Mouse (Mus musculus) cerebellum, adult 2 months (tissue): ENCODE measurements around the gene Plcg1. TPM values are rescaled to one million over a fixed set of nuclear protein-coding genes. Genes with fewer than 3 reads are reported as not detected.

Experiments
- DNase-seq, 2 experiments: peaks; one replicate each; pipeline ENCODE4 v3.0.0; 2021
- H3K27ac ChIP-seq: fragments of 200-500 bp; 2 replicates; pipeline ENCODE4 v1.5.1; 2012; ENCODE audit warnings: low read length, control low read depth, inconsistent platforms; ENCODE audit not compliant: insufficient read depth
- H3K27me3 ChIP-seq: fragments of 200-500 bp; 2 replicates; pipeline ENCODE4 v1.6.1; 2012; ENCODE audit warnings: inconsistent platforms, mild to moderate bottlenecking, low read length, moderate library complexity; ENCODE audit not compliant: control insufficient read depth, insufficient read depth
- H3K4me1 ChIP-seq: fragments of 200-500 bp; 2 replicates; pipeline ENCODE4 v1.6.1; 2011; ENCODE audit warnings: low read length; ENCODE audit not compliant: control insufficient read depth, insufficient read depth
- H3K4me3 ChIP-seq: fragments of 200-500 bp; replicated peaks from 2 replicates; pipeline ENCODE3; 2011; ENCODE audit warnings: mild to moderate bottlenecking, low read depth, low read length, control low read depth; ENCODE audit not compliant: insufficient read depth
- CTCF ChIP-seq: fragments of 200-500 bp; IDR thresholded peaks from 2 replicates; pipeline ENCODE4 v1.5.1; 2011; ENCODE audit warnings: low read depth, mild to moderate bottlenecking, control low read depth, low read length, moderate library complexity, borderline replicate concordance; ENCODE audit not compliant: insufficient read depth
- POLR2A ChIP-seq: fragments of 200-500 bp; IDR thresholded peaks from 2 replicates; pipeline ENCODE4 v1.6.1; 2011; ENCODE audit warnings: low read length, control low read depth, borderline replicate concordance; ENCODE audit not compliant: insufficient read depth
- WGBS: fragments of 180-500 bp; shearing (Covaris S2); methylation state at CpG from one replicate; pipeline ENCODE4 v1.1.7; 2018; 5-methylcytosine and 5-hydroxymethylcytosine counted together
- polyA plus RNA-seq: library from polyadenylated mRNA; depleted of rRNA; stranded (reverse); fragments of >200 nt; gene quantifications from 2 replicates; pipeline ENCODE4 v1.2.3, GENCODE M21; 2012

The Plcg1 gene
- polyA plus RNA-seq, 1 experiment: 74.5 TPM

DNA sequence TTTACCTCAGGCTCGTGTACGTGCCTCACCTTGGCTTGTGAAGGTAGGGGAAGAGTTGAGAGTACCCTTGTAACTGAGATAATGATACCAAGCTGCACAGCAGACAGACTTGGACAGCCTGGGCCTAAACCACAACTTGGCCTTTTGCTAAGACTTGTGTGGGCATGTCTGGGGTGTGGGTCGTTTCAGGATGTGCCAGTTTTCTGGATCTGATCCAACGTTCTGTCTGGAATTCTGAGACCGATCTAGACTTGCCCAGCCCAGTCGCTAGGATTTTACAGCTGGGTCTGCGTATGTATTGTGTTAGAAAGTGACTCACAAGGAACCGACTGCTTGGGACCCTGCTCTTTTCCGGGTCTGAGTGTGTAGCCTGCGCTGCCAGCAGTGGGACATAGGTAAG, 16.0 kb downstream of the Plcg1 start:
- H3K27me3 ChIP-seq: no peaks in the 10 kb centered on the region
- peaks cover 10% of the 10 kb centered on the region for H3K4me1 ChIP-seq
- TF ChIP-seq POLR2A (no peak), CTCF (no peak)
- H3K27ac ChIP-seq: no peak overlapping the region
- H3K4me3 ChIP-seq: no peak overlapping the region
- DNase-seq: no peak
- WGBS: 63% methylated on average over 10 of the region's 10 CpGs

DNA sequence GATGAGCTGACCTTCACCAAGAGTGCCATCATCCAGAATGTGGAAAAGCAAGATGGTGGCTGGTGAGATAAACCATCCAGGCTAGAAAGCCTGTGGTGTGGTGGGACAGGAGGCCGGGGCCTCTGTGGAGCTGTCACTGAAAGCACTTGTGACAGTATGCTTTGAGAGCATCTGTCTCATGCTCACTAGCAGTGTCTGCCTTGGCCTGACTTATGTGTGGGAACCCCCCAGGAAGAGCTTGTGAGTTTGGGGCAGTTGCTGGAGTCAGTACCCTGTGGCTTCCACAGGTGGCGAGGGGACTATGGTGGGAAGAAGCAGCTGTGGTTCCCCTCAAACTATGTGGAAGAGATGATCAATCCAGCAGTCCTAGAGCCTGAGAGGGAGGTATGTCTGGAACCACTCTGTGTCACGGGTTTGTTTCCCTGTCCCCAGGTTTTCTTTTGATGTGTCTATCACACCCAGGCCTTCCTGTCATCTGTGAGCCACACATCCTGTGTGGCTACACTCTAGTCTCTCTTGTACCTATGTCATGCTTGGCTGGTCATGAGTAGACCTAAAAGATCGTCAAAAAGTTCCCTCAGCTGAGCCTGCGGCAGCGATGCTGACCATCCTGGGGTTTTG, 25.6 kb downstream of the Plcg1 start:
- 82% methylated on average over 6 of the region's 6 CpGs for WGBS
- Histone ChIP-seq H3K27ac (no peak overlapping the region), H3K4me1 (no peaks in the 10 kb centered on the region), H3K4me3 (no peak overlapping the region), H3K27me3 (no peaks in the 10 kb centered on the region)
- TF ChIP-seq POLR2A: no peak
- no peak for TF ChIP-seq CTCF
- no peak for DNase-seq

DNA sequence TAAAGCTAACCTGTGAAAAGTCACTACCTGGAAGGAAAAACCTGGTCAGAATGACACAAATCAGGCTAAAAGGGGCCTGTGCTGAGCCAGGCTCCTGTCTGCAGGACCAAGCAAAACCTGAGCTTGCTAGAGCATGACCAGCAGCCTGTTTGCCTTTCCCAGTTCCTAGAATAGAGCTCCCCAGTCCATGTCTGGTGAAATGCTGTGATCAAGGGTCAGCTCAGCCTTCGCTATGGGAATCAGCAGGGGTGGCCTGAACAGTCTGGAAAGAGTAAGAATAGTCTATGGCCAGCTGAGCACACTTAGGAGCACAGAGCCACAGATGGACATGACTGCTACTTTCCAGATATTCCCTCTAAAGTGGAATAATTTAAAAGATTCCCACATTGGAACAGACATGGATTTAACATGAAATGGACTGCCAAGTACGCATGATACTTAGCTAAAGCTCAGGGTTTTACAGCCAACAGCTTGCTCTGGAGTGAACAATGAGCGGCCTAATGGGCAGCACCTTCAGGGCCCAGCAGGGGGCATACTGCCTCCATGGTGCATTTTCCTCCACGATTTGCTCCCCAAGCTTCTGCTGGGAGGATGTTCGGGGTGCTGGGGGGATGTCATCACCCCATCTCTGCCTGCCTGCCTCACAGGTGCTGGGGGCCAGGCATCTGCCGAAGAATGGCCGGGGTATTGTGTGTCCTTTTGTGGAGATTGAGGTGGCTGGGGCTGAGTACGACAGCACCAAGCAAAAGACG, 29.5 kb downstream of the Plcg1 start:
- WGBS: 73% methylated on average over 9 of the region's 9 CpGs
- Histone ChIP-seq H3K27me3 (no peaks in the 10 kb centered on the region), H3K27ac (no peak overlapping the region), H3K4me3 (no peak overlapping the region), H3K4me1 (no peaks in the 10 kb centered on the region; the same call in 1 of the 2 replicates)
- TF ChIP-seq CTCF: peak; percentile 52
- no peak for TF ChIP-seq POLR2A
- peak in 1 of 2 experiments; percentile 47 for DNase-seq

DNA sequence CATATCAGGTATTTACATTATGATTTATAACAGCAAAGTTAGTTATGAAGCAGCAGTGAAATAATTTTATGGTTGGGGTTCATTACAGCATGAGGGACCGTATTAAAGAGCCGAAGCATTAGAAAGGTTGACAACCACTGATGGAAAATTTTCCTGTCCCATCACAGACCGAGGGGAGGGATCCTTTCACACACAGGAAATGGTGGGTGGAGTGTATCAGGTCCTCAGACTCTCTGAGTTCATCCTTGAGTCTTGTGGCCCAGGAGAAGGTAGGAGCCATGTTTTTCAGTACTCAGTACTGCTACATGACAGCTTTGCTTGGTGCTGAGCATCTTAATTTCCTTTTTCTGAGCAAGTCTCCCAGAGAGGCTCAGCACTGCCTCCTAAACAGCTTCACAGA, 32.7 kb downstream of the Plcg1 start:
- TF ChIP-seq POLR2A: no peak
- no peak for TF ChIP-seq CTCF
- peaks cover 19% of the 10 kb centered on the region for H3K4me1 ChIP-seq
- no peak overlapping the region for H3K27ac ChIP-seq

DNA sequence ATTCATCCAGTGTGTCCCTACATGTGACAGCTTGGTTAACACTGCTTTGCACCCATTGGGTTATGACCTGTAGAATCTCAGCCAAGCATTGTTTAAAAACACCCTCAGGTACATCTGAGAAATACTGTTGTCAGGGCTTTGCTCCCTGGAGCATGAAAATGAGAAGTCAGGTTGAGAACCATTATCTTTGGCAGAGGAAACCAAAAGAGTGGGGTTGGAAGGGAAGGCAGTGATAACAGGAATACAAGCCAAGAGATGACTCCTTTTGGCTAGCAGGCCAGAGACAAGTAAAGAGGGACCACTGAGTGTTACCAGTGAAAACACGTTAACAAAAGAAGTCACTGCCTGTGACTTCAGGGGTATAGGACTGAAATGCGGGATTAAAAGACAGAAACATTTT, 33.3 kb downstream of the Plcg1 start:
- Histone ChIP-seq H3K27ac (no peak overlapping the region), H3K4me3 (no peak overlapping the region), H3K4me1 (peaks cover 19% of the 10 kb centered on the region), H3K27me3 (no peaks in the 10 kb centered on the region)
- WGBS: 50% methylated on average over 2 of the region's 2 CpGs
- DNase-seq: no peak
- TF ChIP-seq POLR2A: no peak
- TF ChIP-seq CTCF: no peak

More for the DNA sequence above, 32.7 kb downstream of the Plcg1 start:
- no peak overlapping the region for H3K4me3 ChIP-seq
- no peak for DNase-seq
- WGBS: 89% methylated on average over 3 of the region's 3 CpGs
- H3K27me3 ChIP-seq: no peaks in the 10 kb centered on the region

DNA sequence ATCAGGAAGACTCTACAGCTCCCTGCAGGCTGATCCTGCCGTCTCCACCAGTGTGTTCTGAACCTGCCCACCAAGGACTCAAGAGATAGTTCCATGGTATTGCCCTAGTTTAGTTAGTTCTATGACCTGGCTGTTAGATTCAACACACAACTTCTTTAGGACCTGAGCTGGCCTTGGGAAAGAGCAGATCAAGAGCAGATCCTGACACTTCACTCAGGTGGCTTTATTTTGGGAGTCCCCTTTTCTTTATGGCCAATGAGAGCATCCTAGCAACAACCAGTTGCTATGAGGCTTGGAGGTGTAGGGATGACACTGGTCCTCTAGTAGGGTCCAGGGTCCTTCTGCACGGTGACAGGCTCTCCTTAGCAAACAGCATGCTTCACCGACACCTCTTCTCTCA, 34.0 kb downstream of the Plcg1 start:
- 74% methylated on average over 3 of the region's 3 CpGs for WGBS
- no peak for DNase-seq
- H3K27ac ChIP-seq: no peak overlapping the region

DNA sequence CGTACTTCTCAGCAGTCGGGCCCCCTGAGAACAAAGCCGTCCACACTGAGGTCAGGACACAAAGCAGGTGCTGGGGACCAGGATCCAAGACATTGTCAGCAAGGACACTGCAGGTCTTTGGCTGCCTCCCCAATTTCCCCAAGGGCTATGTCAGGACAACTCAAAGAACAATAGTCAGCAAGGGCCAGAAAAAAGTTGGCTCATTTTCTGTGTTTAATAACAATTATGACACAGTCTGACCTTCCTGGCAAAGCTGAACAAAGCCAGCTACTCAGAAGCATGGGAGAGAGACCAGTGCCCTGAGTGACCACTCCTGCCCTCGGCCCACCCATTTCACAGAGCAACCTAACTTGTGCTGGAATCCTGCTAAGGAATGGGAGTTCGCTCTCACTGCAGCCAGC, 35.3 kb downstream of the Plcg1 start:
- H3K27me3 ChIP-seq: no peaks in the 10 kb centered on the region
- 22% methylated on average over 5 of the region's 5 CpGs for WGBS
- no peak overlapping the region for H3K4me3 ChIP-seq
- TF ChIP-seq CTCF (no peak), POLR2A (no peak)
- peaks cover 20% of the 10 kb centered on the region for H3K4me1 ChIP-seq
- DNase-seq: peak; percentile 52 to 69
- H3K27ac ChIP-seq: peak overlapping the region; percentile 29; the same call in 1 of the 2 replicates

More for the DNA sequence above, 34.0 kb downstream of the Plcg1 start:
- Histone ChIP-seq H3K4me3 (no peak overlapping the region), H3K27me3 (no peaks in the 10 kb centered on the region), H3K4me1 (peaks cover 19% of the 10 kb centered on the region)
- no peak for TF ChIP-seq CTCF
- no peak for TF ChIP-seq POLR2A

DNA sequence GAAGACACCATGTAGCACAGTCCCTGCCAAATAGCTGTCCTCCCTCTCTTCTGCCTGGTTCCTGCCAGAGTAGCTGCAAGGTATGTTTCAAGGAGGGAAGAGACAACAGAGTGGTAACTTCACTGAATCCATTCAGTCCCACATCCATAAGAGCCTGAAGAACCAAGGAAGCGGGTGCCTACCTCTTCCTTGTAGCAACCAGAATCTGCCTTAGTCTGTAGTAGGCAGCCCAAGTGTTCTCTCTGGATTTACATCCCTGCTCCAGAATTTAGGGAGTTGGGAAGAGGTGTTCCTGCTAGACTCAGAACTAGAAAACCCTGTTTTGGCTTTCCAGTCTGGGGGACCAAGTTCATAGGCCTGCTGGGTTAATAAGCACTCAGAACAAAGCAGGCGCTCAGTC, 36.1 kb downstream of the Plcg1 start:
- no peaks in the 10 kb centered on the region for H3K27me3 ChIP-seq
- H3K4me3 ChIP-seq: no peak overlapping the region
- WGBS: 93% methylated on average over 2 of the region's 2 CpGs
- DNase-seq: no peak
- H3K27ac ChIP-seq: no peak overlapping the region; the same call in 1 of the 2 replicates
- H3K4me1 ChIP-seq: peaks cover 27% of the 10 kb centered on the region
- TF ChIP-seq POLR2A: no peak
- no peak for TF ChIP-seq CTCF
